ENCODE assay signal across 9 mouse cellular contexts in genomic region chrX:72986841-72987519, GRCm38 (mm10). TPM values are rescaled to one million over a fixed set of nuclear protein-coding genes. Genes with fewer than 3 reads are reported as not detected.
DNase-seq lines count a peak whose midpoint lies in the region; ATAC-seq lines count a peak whose summit lies in the region.
"Had no signal": no experiment of that assay in that cellular context is flagged by ENCODE, and none has a peak within 500 bp of the region (broad histone marks: within the 10 kb centered on the region; RNA-seq: fewer than 3 reads in every experiment).

TSS of gene Zfp185 (plus strand) at chrX:72987339.

- peak; percentile 34 to 42 for DNase-seq in cerebellum, postnatal 10 days
- DNase-seq in lung, postnatal 10 days, result peak; percentile 63
- DNase-seq in retina, postnatal 1 day, result peak; percentile 59
- no peak for DNase-seq in layer of hippocampus, postnatal 14 days (ENCODE audit: low spot score in 2 of 2)

- peak within 1 kb of the TSS; percentile 45 for H3K4me3 ChIP-seq in embryonic facial prominence, embryonic 13.5 days
- peak within 1 kb of the TSS; percentile 54 for H3K4me3 ChIP-seq in heart, embryonic 12.5 days
- peak within 1 kb of the TSS; percentile 38 for H3K4me3 ChIP-seq in kidney, embryonic 14.5 days (ENCODE audit: low read length)

- peak within 1 kb of the TSS; percentile 61 for H3K4me2 ChIP-seq in embryonic facial prominence, embryonic 13.5 days
- H3K4me2 ChIP-seq in heart, embryonic 12.5 days, result peak within 1 kb of the TSS; percentile 82
- H3K4me2 ChIP-seq in kidney, embryonic 14.5 days (replicated peaks; ENCODE audit: low read depth, low read length), result peak within 1 kb of the TSS; percentile 62

- H3K36me3 ChIP-seq in embryonic facial prominence, embryonic 13.5 days, result no peaks in the 10 kb centered on the region
- H3K36me3 ChIP-seq in heart, embryonic 12.5 days, result no peaks in the 10 kb centered on the region
- H3K36me3 ChIP-seq in kidney, embryonic 14.5 days (ENCODE audit: control insufficient read depth, insufficient read depth, low read length), result no peaks in the 10 kb centered on the region

- H3K27ac ChIP-seq in embryonic facial prominence, embryonic 13.5 days, result 0 out of 2 replicates have a peak within 1 kb of the TSS, but pooled peaks have one; percentile 16
- no peak within 1 kb of the TSS for H3K27ac ChIP-seq in heart, embryonic 12.5 days (ENCODE audit: poor library complexity, severe bottlenecking)
- no peak within 1 kb of the TSS for H3K27ac ChIP-seq in kidney, embryonic 14.5 days (ENCODE audit: low read depth, low read length)
- H3K27ac ChIP-seq: macrophage had no signal

- 26% methylated on average over 41 of the region's 45 CpGs for WGBS in embryonic facial prominence, embryonic 13.5 days
- WGBS in heart, embryonic 12.5 days, result 16% methylated on average over 42 of the region's 45 CpGs
- 43% methylated on average over 40 of the region's 45 CpGs for WGBS in kidney, embryonic 14.5 days

- H3K4me1 ChIP-seq in embryonic facial prominence, embryonic 13.5 days, result 0 out of 2 replicates have a peak, but pooled peaks cover 4% of the 10 kb centered on the region
- H3K4me1 ChIP-seq in heart, embryonic 12.5 days (replicated peaks), result no peaks in the 10 kb centered on the region
- no peaks in the 10 kb centered on the region for H3K4me1 ChIP-seq in kidney, embryonic 14.5 days (ENCODE audit: control insufficient read depth, insufficient read depth, low read length)

- H3K9ac ChIP-seq in embryonic facial prominence, embryonic 13.5 days, result peak within 1 kb of the TSS; percentile 65
- peak within 1 kb of the TSS; percentile 51 for H3K9ac ChIP-seq in heart, embryonic 12.5 days
- peak within 1 kb of the TSS; percentile 45; the same call in 1 of the 2 replicates for H3K9ac ChIP-seq in kidney, embryonic 14.5 days (ENCODE audit: low read depth, low read length)

- ATAC-seq in cerebellum, adult (ENCODE audit: insufficient number of reproducible peaks, low FRiP score, low TSS enrichment), result no peak
- ATAC-seq in embryonic facial prominence, embryonic 13.5 days (ENCODE audit: insufficient number of reproducible peaks, insufficient read depth, low FRiP score, low TSS enrichment, low read depth), result peak; percentile 74; the same call in 1 of the 2 replicates
- ATAC-seq in heart, embryonic 12.5 days (ENCODE audit: insufficient number of reproducible peaks, low FRiP score), result peak; percentile 71
- peak; percentile 88 for ATAC-seq in kidney, embryonic 14.5 days (ENCODE audit: low FRiP score, low TSS enrichment)

- no peaks in the 10 kb centered on the region for H3K9me3 ChIP-seq in embryonic facial prominence, embryonic 13.5 days
- no peaks in the 10 kb centered on the region for H3K9me3 ChIP-seq in heart, embryonic 12.5 days (replicated peaks)
- no peaks in the 10 kb centered on the region for H3K9me3 ChIP-seq in kidney, embryonic 14.5 days (ENCODE audit: control insufficient read depth, low read length)

- H3K27me3 ChIP-seq in embryonic facial prominence, embryonic 13.5 days, result peaks cover 6% of the 10 kb centered on the region; the same call in 1 of the 2 replicates
- peaks cover 37% of the 10 kb centered on the region for H3K27me3 ChIP-seq in heart, embryonic 12.5 days (replicated peaks)
- peaks cover 8% of the 10 kb centered on the region; the same call in 1 of the 2 replicates for H3K27me3 ChIP-seq in kidney, embryonic 14.5 days (ENCODE audit: control insufficient read depth, insufficient read depth, low read length)

RNA-seq across cellular contexts. Expression of gene Zfp185, which starts in this region (rescaled TPM):
- 15.0 and 15.9 TPM in 2 replicates for polyA plus RNA-seq in embryonic facial prominence, embryonic 13.5 days (2015; fragmentation: Nextera tagmentation; extraction: Ambion mirVana)
- polyA plus RNA-seq in heart, embryonic 12.5 days (2016; fragmentation: Nextera tagmentation; extraction: Ambion mirVana), result 5.7 TPM in 2 replicates
- polyA plus RNA-seq in kidney, embryonic 14.5 days (2014; fragmentation: Nextera tagmentation; extraction: Ambion mirVana), result 3.0 and 4.9 TPM in 2 replicates
- total RNA-seq in layer of hippocampus, postnatal 14 days (2021), result 1 to 10 TPM in 1 of 2 experiments, under 1 TPM in 1; 0.83 to 1.6 TPM
- polyA plus RNA-seq: macrophage had no signal

Comparison
In these comparisons a context has a peak if more than half of its experiments do, and no peak if none do; other contexts are left out.
1. DNase-seq: peak in cerebellum, postnatal 10 days (2 of 2), lung, postnatal 10 days (single experiment) and retina, postnatal 1 day (single experiment); none in layer of hippocampus, postnatal 14 days (0 of 2).
2. Peak in every context shown above with its lines, with median percentiles within 50 percentile points of each other: H3K4me2 ChIP-seq, H3K4me3 ChIP-seq and H3K9ac ChIP-seq.